Mouse (Mus musculus) stomach, embryonic 16.5 days (tissue): Measurements from ENCODE around the gene Ankrd37. TPM values are rescaled to one million over a fixed set of nuclear protein-coding genes. Genes with fewer than 3 reads are reported as not detected.

ENCODE experiments used
- ATAC-seq: fragments of 200-750 bp; cut with Nextera tagmentation; 2 replicates; pipeline ENCODE4 v1.8.0; 2017; ENCODE audit warnings: moderate number of reproducible peaks, moderate TSS enrichment; ENCODE audit not compliant: insufficient read depth, low FRiP score
- H3K27ac ChIP-seq: fragments of 300-500 bp; sonication (generic); 2 replicates; pipeline ENCODE4 v1.5.1; 2014; ENCODE audit warnings: low read length
- H3K27me3 ChIP-seq: fragments of 300-500 bp; sonication (generic); 2 replicates; pipeline ENCODE4 v1.6.1; 2014; ENCODE audit warnings: low read length, control low read depth, mixed read lengths; ENCODE audit not compliant: control insufficient read depth, insufficient read depth
- H3K36me3 ChIP-seq: fragments of 300-500 bp; sonication (generic); 2 replicates; pipeline ENCODE4 v1.6.1; 2014; ENCODE audit warnings: low read length; ENCODE audit not compliant: control insufficient read depth, insufficient read depth
- H3K4me1 ChIP-seq: fragments of 300-500 bp; sonication (generic); 2 replicates; pipeline ENCODE4 v1.6.1; 2014; ENCODE audit warnings: low read length, control low read depth, mixed read lengths; ENCODE audit not compliant: control insufficient read depth, insufficient read depth
- H3K4me2 ChIP-seq: fragments of 300-500 bp; sonication (generic); 2 replicates; pipeline ENCODE4 v1.6.1; 2014; ENCODE audit warnings: low read depth, low read length, mixed read lengths
- H3K4me3 ChIP-seq: fragments of 300-500 bp; sonication (generic); replicated peaks from 2 replicates; pipeline ENCODE4 v1.5.1; 2014; ENCODE audit warnings: mild to moderate bottlenecking, low read length
- H3K9ac ChIP-seq: fragments of 300-500 bp; sonication (generic); 2 replicates; pipeline ENCODE4 v1.6.1; 2014; ENCODE audit warnings: low read length
- H3K9me3 ChIP-seq: fragments of 300-500 bp; sonication (generic); replicated peaks from 2 replicates; pipeline ENCODE4 v1.6.1; 2016; ENCODE audit warnings: low read length, control low read depth; ENCODE audit not compliant: control insufficient read depth
- WGBS: fragments of 180-500 bp; shearing (Covaris S2); extraction: QIAGEN DNeasy Blood & Tissue Kit; methylation state at CpG from one replicate; pipeline ENCODE4 v1.1.7; 2014; 5-methylcytosine and 5-hydroxymethylcytosine counted together
- polyA plus RNA-seq: library from polyadenylated mRNA; unstranded; fragments of >200 nt; fragmentation: Nextera tagmentation; extraction: Ambion mirVana; gene quantifications from 2 replicates; pipeline ENCODE4 v1.2.1, GENCODE M21; 2015

Gene Ankrd37
- polyA plus RNA-seq, 1 experiment from 2014 or later: 27.1 TPM

GRCm38 (mm10) chr8:46007050-46007672 is 1.7 kb upstream of the Ankrd37 start:
- WGBS: 41% methylated on average over 3 of the region's 3 CpGs

GRCm38 (mm10) chr8:45999784-46000705 is 5.5 kb downstream of the Ankrd37 start:
- 5% methylated on average over 55 of the region's 55 CpGs for WGBS

More at GRCm38 (mm10) chr8:46007050-46007672, 1.7 kb upstream of the Ankrd37 start:
- Histone ChIP-seq H3K4me2 (no peak overlapping the region), H3K9me3 (no peaks in the 10 kb centered on the region), H3K4me1 (peaks cover 6% of the 10 kb centered on the region; the same call in 1 of the 2 replicates), H3K4me3 (no peak overlapping the region), H3K27me3 (no peaks in the 10 kb centered on the region), H3K27ac (0 out of 2 replicates have a peak overlapping the region, but pooled peaks have one; percentile 2), H3K9ac (no peak overlapping the region), H3K36me3 (no peaks in the 10 kb centered on the region)
- no peak for ATAC-seq

DNA sequence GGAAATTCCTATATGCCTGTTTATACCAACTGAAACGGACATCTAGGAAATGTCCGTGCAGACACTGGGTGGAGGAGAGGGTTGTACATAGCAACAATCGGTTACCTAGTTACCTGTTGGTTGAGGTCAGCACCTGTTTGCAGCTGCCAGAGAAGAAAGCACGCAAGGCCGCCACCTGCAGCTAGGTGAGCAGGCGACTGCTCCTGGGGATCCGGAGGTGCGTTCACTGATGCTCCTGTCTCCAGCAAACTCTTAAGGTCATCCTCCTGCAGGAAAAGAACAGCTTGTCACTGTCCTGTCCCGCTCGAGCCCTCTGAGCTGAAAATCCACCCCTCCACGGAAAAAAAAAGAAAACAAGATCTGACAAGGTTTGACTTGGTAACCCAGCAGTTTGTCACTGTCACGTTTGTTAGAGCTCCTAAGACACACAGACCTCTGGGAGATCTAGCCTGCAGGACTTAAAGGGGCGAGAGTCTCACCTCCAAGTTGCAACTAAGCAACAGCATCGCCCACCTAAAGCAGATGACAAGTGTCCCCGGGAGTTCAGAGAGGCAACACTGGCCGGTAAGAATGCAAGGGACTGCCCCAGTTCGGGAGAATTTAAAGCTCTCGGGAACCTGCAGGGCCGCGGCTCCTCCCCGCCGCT is 6.2 kb downstream of the Ankrd37 start, which contains the start of gene Lrp2bp:
Gene Lrp2bp, plus strand, starts transcription at position 166 of the 646 bp plus-strand sequence.
- Histone ChIP-seq H3K4me3 (peak within 1 kb of the TSS; percentile 50), H3K9ac (peak within 1 kb of the TSS; percentile 84), H3K4me1 (0 out of 2 replicates have a peak, but pooled peaks cover 3% of the 10 kb centered on the region), H3K36me3 (no peaks in the 10 kb centered on the region), H3K27me3 (no peaks in the 10 kb centered on the region), H3K27ac (peak within 1 kb of the TSS; percentile 98), H3K4me2 (peak within 1 kb of the TSS; percentile 81), H3K9me3 (no peaks in the 10 kb centered on the region)
- ATAC-seq: peak; percentile 37; the same call in 1 of the 2 replicates
- 2% methylated on average over 22 of the region's 22 CpGs for WGBS

More at GRCm38 (mm10) chr8:45999784-46000705, 5.5 kb downstream of the Ankrd37 start:
- peak; percentile 98 for ATAC-seq
- Histone ChIP-seq H3K4me3 (peak overlapping the region; percentile 50), H3K36me3 (no peaks in the 10 kb centered on the region), H3K27ac (peak overlapping the region; percentile 98), H3K9ac (peak overlapping the region; percentile 84), H3K4me2 (peak overlapping the region; percentile 81), H3K9me3 (no peaks in the 10 kb centered on the region), H3K4me1 (0 out of 2 replicates have a peak, but pooled peaks cover 3% of the 10 kb centered on the region), H3K27me3 (no peaks in the 10 kb centered on the region)

DNA sequence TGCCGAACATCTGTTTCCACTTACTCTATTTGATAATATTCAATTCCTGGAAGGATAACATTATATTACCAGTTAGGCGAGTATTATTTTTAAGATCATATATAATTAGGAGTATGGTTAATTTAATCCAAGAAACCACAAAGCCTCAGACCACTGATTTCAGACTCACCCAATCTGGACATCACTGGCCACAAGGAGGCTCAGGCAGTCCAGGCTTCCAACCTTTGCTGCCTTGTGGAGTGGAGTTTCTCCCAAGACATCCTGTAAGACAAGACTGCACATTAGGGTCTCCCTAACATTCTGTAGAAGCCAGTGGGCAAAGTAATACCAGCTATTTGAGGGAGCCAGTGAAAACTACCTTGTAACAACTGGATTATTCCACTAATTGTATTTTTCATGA is 7.3 kb downstream of the Ankrd37 start:
- peaks cover 6% of the 10 kb centered on the region; the same call in 1 of the 2 replicates for H3K36me3 ChIP-seq
- no peak overlapping the region for H3K9ac ChIP-seq
- no peak for ATAC-seq
- no peak overlapping the region for H3K27ac ChIP-seq
- 0 out of 2 replicates have a peak, but pooled peaks cover 3% of the 10 kb centered on the region for H3K4me1 ChIP-seq
- WGBS: 78% methylated on average over 2 of the region's 2 CpGs
- peak overlapping the region; percentile 81 for H3K4me2 ChIP-seq
- H3K27me3 ChIP-seq: no peaks in the 10 kb centered on the region
- H3K9me3 ChIP-seq: no peaks in the 10 kb centered on the region
- 0 out of 2 replicates have a peak overlapping the region, but pooled peaks have one; percentile 21 for H3K4me3 ChIP-seq

DNA sequence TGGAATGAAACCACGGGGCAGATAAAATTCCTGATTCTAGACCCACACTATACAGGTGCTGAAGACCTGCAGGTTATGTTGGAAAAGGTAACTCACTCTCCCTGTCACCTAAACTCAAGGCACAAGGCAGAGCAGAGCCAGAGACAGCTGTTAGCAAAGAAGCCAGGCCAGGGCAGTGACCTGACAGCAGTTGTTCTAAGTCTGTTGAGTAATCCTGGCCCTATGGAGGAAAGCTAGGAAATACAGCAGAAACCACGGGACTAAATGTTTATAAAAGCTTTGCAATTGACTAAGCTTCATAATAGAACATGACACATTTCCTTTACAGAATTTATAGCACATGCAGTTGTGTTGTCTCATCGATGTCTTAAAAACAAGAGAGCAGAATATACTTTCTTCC is 9.9 kb downstream of the Ankrd37 start:
- ATAC-seq: no peak
- Histone ChIP-seq H3K4me1 (0 out of 2 replicates have a peak, but pooled peaks cover 3% of the 10 kb centered on the region), H3K4me2 (no peak overlapping the region), H3K4me3 (no peak overlapping the region), H3K27me3 (no peaks in the 10 kb centered on the region), H3K9me3 (no peaks in the 10 kb centered on the region), H3K9ac (no peak overlapping the region), H3K36me3 (peaks cover 6% of the 10 kb centered on the region; the same call in 1 of the 2 replicates), H3K27ac (no peak overlapping the region)
- WGBS: 66% methylated on average over 3 of the region's 3 CpGs

DNA sequence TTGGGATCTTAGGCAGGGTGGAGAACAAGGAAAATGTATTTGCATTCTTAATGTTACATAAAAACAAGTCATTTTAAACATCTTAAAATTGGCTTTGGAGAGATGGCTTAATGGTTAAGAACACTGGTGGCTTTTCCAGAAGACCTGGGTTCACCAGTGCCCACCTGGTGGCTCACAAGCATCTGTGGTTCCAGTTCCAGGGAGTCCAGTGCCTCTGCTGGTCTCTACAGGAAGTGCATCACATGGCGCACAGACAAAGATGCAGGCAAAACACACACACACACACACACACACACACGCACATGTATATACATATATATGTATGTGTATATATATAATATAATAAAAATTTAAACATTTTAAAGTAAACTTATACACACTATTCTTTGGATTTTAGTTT is 11.4 kb downstream of the Ankrd37 start:
- Histone ChIP-seq H3K36me3 (peaks cover 6% of the 10 kb centered on the region; the same call in 1 of the 2 replicates), H3K4me2 (no peak overlapping the region), H3K4me1 (no peaks in the 10 kb centered on the region), H3K9me3 (no peaks in the 10 kb centered on the region), H3K4me3 (no peak overlapping the region), H3K27me3 (no peaks in the 10 kb centered on the region), H3K27ac (no peak overlapping the region), H3K9ac (no peak overlapping the region)
- ATAC-seq: no peak
- 99% methylated on average over 2 of the region's 2 CpGs for WGBS

DNA sequence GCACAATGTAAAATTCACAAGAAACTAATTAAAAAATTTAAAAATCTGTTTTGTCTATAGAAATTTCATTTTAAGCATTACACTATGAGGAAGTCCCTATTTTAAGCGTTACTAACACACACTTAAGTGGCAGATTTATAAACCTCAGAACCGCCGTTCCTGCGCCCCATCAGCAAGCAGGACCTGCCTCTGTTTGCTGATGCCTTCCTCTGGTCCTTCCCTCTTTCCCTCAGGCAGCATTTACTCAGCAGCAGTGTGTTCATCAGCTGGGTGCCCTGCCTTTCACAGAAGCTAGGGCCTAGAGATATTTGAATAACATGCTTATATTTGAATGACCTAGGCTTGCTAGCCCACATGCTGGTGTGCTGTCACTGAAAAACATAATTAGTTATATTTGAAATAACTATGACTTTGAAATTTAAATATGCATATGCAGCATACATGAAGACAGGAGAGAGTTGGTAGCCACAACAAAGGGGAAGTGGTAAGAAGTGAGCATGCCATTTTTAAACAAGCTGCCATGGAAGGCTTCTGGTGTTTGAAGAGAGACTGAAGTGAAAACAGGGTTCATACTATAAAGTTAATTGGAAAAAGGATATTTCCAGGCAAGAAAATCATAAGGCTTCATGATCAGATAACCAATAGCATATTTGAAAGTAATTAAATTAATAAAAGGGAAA is 14.7 kb downstream of the Ankrd37 start:
- Histone ChIP-seq H3K36me3 (peaks cover 6% of the 10 kb centered on the region; the same call in 1 of the 2 replicates), H3K4me2 (no peak overlapping the region)
- ATAC-seq: no peak

DNA sequence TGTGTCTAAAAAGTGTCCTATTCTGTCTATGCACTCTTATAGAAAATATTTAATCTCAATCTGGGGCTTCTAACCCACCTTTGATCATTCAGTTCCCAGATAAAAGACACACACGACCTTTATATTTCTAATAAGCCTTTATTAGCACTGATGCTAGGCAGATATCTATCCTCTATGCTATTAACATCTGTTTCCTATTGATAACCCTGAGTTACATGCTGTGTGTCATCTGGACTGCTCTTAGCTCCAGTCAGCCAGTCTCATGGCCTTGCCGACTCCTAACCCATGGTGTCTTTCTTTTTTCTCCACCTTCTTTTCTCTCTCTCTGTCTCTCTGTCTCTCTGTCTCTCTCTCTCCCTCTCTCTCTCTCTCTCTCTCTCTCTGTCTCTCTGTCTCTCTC is 17.3 kb downstream of the Ankrd37 start:
- no peaks in the 10 kb centered on the region for H3K36me3 ChIP-seq
- no peaks in the 10 kb centered on the region for H3K27me3 ChIP-seq
- no peak overlapping the region for H3K4me2 ChIP-seq
- no peak overlapping the region for H3K4me3 ChIP-seq
- no peak overlapping the region for H3K9ac ChIP-seq
- H3K4me1 ChIP-seq: 0 out of 2 replicates have a peak, but pooled peaks cover 3% of the 10 kb centered on the region
- no peaks in the 10 kb centered on the region for H3K9me3 ChIP-seq
- ATAC-seq: no peak
- no peak overlapping the region for H3K27ac ChIP-seq
- 67% methylated on average over 2 of the region's 2 CpGs for WGBS

More for the DNA sequence above, 14.7 kb downstream of the Ankrd37 start:
- no peaks in the 10 kb centered on the region for H3K9me3 ChIP-seq
- no peak overlapping the region for H3K9ac ChIP-seq
- H3K27ac ChIP-seq: no peak overlapping the region
- no peaks in the 10 kb centered on the region for H3K27me3 ChIP-seq
- 0 out of 2 replicates have a peak, but pooled peaks cover 3% of the 10 kb centered on the region for H3K4me1 ChIP-seq
- no peak overlapping the region for H3K4me3 ChIP-seq
- 89% methylated on average over 4 of the region's 4 CpGs for WGBS
